Mouse (Mus musculus): ENCODE results near the gene Junb. TPM values are rescaled to one million over a fixed set of nuclear protein-coding genes. Genes with fewer than 3 reads are reported as not detected.

The Junb gene
- polyA plus RNA-seq, 1 experiment from 2014 or later: 10.1 TPM

- Histone ChIP-seq H3K4me1 (ENCODE audit: control insufficient read depth in 2 of 2, insufficient read depth in 2 of 2, low read length in 2 of 2) (peaks cover 7 to 17% of the 10 kb centered on the region in 2 experiments), H3K4me2 (ENCODE audit: low read length) (no peak overlapping the region), H3K27me3 (ENCODE audit: control insufficient read depth, insufficient read depth, low read length) (no peaks in the 10 kb centered on the region), H3K36me3 (ENCODE audit: control insufficient read depth, insufficient read depth, low read length) (peaks cover 71% of the 10 kb centered on the region), H3K27ac (replicated peaks in 1 of 2; ENCODE audit: control insufficient read depth in 1 of 2, insufficient read depth in 1 of 2, low read depth in 2 of 2, low read length in 2 of 2) (no peak overlapping the region), H3K4me3 (ENCODE audit: control insufficient read depth in 1 of 2, insufficient read depth in 1 of 2, low read depth in 1 of 2, low read length in 2 of 2) (no peak overlapping the region), H3K9ac (ENCODE audit: low read length) (no peak overlapping the region), H3K9me3 (ENCODE audit: control insufficient read depth, low read length) (no peaks in the 10 kb centered on the region)
- 97% methylated on average over 3 of the region's 3 CpGs for WGBS
- no peak for ATAC-seq (ENCODE audit: insufficient number of reproducible peaks, insufficient read depth, low FRiP score, low read depth)
Measured at GRCm38 (mm10) chr8:85021514-85022055, 43.1 kb upstream of the Junb start.

DNA sequence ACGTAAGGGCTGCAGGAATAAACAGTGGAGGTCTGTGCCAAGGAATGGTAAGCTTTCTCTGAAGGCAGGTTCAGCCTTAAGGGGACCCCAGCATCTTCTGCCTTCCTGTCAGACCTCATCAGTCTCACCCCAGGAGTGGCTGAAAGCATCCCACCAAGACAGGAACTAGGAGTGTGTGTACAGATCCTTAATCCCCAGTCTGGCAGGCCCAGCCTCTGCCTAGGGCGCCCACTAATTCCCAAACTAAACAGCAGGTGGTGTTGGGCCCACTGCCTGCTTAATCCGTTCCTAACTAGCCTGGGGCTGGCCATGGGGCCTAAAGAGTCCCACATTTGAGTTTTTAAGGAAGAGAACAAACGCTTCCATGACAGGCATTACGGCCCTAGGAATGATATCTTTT lies 38.7 kb upstream of the Junb start:
- Histone ChIP-seq H3K4me3 (ENCODE audit: control insufficient read depth in 1 of 2, insufficient read depth in 1 of 2, low read depth in 1 of 2, low read length in 2 of 2) (no peak overlapping the region), H3K9me3 (ENCODE audit: control insufficient read depth, low read length) (no peaks in the 10 kb centered on the region), H3K4me1 (ENCODE audit: control insufficient read depth in 2 of 2, insufficient read depth in 2 of 2, low read length in 2 of 2) (0 out of 4 replicates have a peak, but pooled peaks cover 0 to 3% of the 10 kb centered on the region in 2 experiments), H3K27me3 (ENCODE audit: control insufficient read depth, insufficient read depth, low read length) (peaks cover 29% of the 10 kb centered on the region), H3K4me2 (ENCODE audit: low read length) (no peak overlapping the region), H3K36me3 (ENCODE audit: control insufficient read depth, insufficient read depth, low read length) (peaks cover 52% of the 10 kb centered on the region), H3K27ac (replicated peaks in 1 of 2; ENCODE audit: control insufficient read depth in 1 of 2, insufficient read depth in 1 of 2, low read depth in 2 of 2, low read length in 2 of 2) (no peak overlapping the region), H3K9ac (ENCODE audit: low read length) (no peak overlapping the region)
- no peak for ATAC-seq (ENCODE audit: insufficient number of reproducible peaks, insufficient read depth, low FRiP score, low read depth)
- WGBS: 40% methylated on average over 5 of the region's 5 CpGs

GRCm38 (mm10) chr8:85016724-85017123 lies 38.2 kb upstream of the Junb start:
- H3K9ac ChIP-seq (ENCODE audit: low read length): no peak overlapping the region
- H3K36me3 ChIP-seq (ENCODE audit: control insufficient read depth, insufficient read depth, low read length): peaks cover 48% of the 10 kb centered on the region
- no peak for ATAC-seq (ENCODE audit: insufficient number of reproducible peaks, insufficient read depth, low FRiP score, low read depth)
- H3K4me1 ChIP-seq (ENCODE audit: control insufficient read depth in 2 of 2, insufficient read depth in 2 of 2, low read length in 2 of 2): 0 out of 4 replicates have a peak, but pooled peaks cover 0 to 3% of the 10 kb centered on the region in 2 experiments
- no peaks in the 10 kb centered on the region for H3K9me3 ChIP-seq (ENCODE audit: control insufficient read depth, low read length)
- no peak overlapping the region for H3K27ac ChIP-seq (replicated peaks in 1 of 2; ENCODE audit: control insufficient read depth in 1 of 2, insufficient read depth in 1 of 2, low read depth in 2 of 2, low read length in 2 of 2)
- 64% methylated on average over 10 of the region's 10 CpGs for WGBS
- H3K27me3 ChIP-seq (ENCODE audit: control insufficient read depth, insufficient read depth, low read length): peaks cover 32% of the 10 kb centered on the region
- H3K4me3 ChIP-seq (ENCODE audit: control insufficient read depth in 1 of 2, insufficient read depth in 1 of 2, low read depth in 1 of 2, low read length in 2 of 2): no peak overlapping the region
- H3K4me2 ChIP-seq (ENCODE audit: low read length): no peak overlapping the region

DNA sequence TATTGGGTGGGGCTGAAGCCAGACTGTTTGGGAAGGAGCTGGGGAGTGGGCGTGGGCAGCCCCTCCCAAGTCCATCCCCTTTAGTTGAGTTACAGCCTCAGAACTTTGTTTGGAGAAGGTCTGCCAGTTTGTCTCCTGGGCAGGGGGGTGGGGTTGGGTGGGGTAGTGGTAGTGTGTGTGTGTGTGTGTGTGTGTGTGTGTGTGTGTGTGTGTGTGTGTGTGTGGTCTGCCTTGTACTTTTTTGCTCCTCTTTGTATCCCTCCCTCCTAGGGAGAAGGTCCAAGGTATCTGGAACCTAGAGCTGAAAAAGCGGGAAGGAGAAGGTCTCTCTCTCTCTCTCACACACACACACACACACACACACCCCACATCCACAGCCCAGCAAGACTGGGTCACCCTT lies 35.9 kb upstream of the Junb start, which contains the start of gene Best2:
Gene Best2 (minus strand): TSS at position 101 of the 400 bp plus-strand sequence.
- peaks cover 25% of the 10 kb centered on the region for H3K36me3 ChIP-seq (ENCODE audit: control insufficient read depth, insufficient read depth, low read length)
- H3K4me2 ChIP-seq (ENCODE audit: low read length): peak within 1 kb of the TSS; percentile 59
- 0 out of 4 replicates have a peak, but pooled peaks cover 0 to 3% of the 10 kb centered on the region in 2 experiments for H3K4me1 ChIP-seq (ENCODE audit: control insufficient read depth in 2 of 2, insufficient read depth in 2 of 2, low read length in 2 of 2)
- H3K4me3 ChIP-seq (ENCODE audit: control insufficient read depth in 1 of 2, insufficient read depth in 1 of 2, low read depth in 1 of 2, low read length in 2 of 2): peak within 1 kb of the TSS; percentile 20 to 21
- no peak for ATAC-seq (ENCODE audit: insufficient number of reproducible peaks, insufficient read depth, low FRiP score, low read depth)
- no peaks in the 10 kb centered on the region for H3K9me3 ChIP-seq (ENCODE audit: control insufficient read depth, low read length)
- H3K9ac ChIP-seq (ENCODE audit: low read length): 0 out of 2 replicates have a peak within 1 kb of the TSS, but pooled peaks have one; percentile 14
- 45% methylated on average over 2 of the region's 2 CpGs for WGBS
- peaks cover 48% of the 10 kb centered on the region for H3K27me3 ChIP-seq (ENCODE audit: control insufficient read depth, insufficient read depth, low read length)
- H3K27ac ChIP-seq (replicated peaks in 1 of 2; ENCODE audit: control insufficient read depth in 1 of 2, insufficient read depth in 1 of 2, low read depth in 2 of 2, low read length in 2 of 2): no peak within 1 kb of the TSS

DNA sequence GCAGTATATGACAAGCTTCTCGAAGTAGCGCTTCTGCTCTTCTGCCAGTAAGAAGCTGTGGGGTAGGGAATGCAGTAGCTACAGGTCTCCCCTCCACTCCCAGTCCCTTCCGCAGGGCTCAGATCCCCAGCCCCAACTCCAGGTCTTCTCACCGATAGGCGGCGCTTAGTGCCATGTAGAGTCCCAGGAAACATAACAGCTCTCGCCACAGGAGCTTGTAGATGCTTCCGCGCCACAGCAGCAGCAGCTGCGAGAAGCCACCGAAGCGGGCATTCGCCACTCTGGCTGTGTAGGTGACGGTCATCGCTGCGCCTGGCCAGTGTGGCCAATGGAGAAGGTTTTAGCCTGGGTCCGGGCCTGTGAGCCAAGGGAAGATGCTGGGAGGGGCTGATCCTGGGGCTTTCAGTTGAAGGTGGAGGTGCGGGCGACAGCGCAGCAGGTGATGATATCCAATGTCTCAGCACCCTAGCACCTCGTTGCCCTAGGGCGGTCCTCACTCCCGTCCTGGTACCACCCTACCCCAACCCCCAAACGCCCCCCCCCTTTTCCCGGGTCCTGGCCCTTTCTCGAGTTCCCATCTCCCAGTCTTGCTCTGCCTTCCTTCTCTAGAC lies 34.8 kb upstream of the Junb start:
- Histone ChIP-seq H3K4me2 (ENCODE audit: low read length) (peak overlapping the region; percentile 59), H3K9me3 (ENCODE audit: control insufficient read depth, low read length) (no peaks in the 10 kb centered on the region), H3K9ac (ENCODE audit: low read length) (0 out of 2 replicates have a peak overlapping the region, but pooled peaks have one; percentile 14), H3K27me3 (ENCODE audit: control insufficient read depth, insufficient read depth, low read length) (peaks cover 59% of the 10 kb centered on the region), H3K27ac (replicated peaks in 1 of 2; ENCODE audit: control insufficient read depth in 1 of 2, insufficient read depth in 1 of 2, low read depth in 2 of 2, low read length in 2 of 2) (no peak overlapping the region), H3K4me1 (ENCODE audit: control insufficient read depth in 2 of 2, insufficient read depth in 2 of 2, low read length in 2 of 2) (0 out of 4 replicates have a peak, but pooled peaks cover 0 to 3% of the 10 kb centered on the region in 2 experiments), H3K4me3 (ENCODE audit: control insufficient read depth in 1 of 2, insufficient read depth in 1 of 2, low read depth in 1 of 2, low read length in 2 of 2) (peak overlapping the region; percentile 20 to 21), H3K36me3 (ENCODE audit: control insufficient read depth, insufficient read depth, low read length) (peaks cover 14% of the 10 kb centered on the region)
- WGBS: 4% methylated on average over 25 of the region's 26 CpGs
- ATAC-seq (ENCODE audit: insufficient number of reproducible peaks, insufficient read depth, low FRiP score, low read depth): no peak

GRCm38 (mm10) chr8:85011242-85011641 lies 32.7 kb upstream of the Junb start:
- Histone ChIP-seq H3K9me3 (ENCODE audit: control insufficient read depth, low read length) (no peaks in the 10 kb centered on the region), H3K27me3 (ENCODE audit: control insufficient read depth, insufficient read depth, low read length) (peaks cover 75% of the 10 kb centered on the region)
- 11% methylated on average over 28 of the region's 28 CpGs for WGBS

DNA sequence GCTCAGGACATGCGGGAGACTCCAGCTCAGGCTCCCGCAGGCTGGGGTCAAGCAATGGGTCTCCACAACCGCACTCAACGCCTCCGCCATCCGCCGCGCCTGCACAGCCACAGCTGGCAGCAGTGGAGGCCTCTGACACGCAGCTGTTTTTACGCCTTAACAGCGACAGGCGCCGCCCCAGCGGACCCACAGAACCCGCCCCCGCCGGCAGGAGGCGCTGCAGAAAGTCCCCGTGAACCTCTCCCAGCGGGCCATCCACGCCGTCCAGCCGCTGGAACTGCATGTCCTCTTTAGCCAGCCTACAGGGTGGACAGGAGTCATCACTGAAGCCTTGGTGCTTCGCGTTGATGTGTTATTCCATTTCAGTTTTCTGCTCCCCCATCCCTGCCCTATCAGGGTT lies 29.2 kb upstream of the Junb start:
- WGBS: 10% methylated on average over 25 of the region's 25 CpGs
- H3K4me3 ChIP-seq (ENCODE audit: control insufficient read depth in 1 of 2, insufficient read depth in 1 of 2, low read depth in 1 of 2, low read length in 2 of 2): no peak overlapping the region
- H3K9me3 ChIP-seq (ENCODE audit: control insufficient read depth, low read length): no peaks in the 10 kb centered on the region
- H3K4me1 ChIP-seq (ENCODE audit: control insufficient read depth in 2 of 2, insufficient read depth in 2 of 2, low read length in 2 of 2): no peaks in the 10 kb centered on the region
- H3K4me2 ChIP-seq (ENCODE audit: low read length): no peak overlapping the region
- no peak for ATAC-seq (ENCODE audit: insufficient number of reproducible peaks, insufficient read depth, low FRiP score, low read depth)
- no peaks in the 10 kb centered on the region for H3K36me3 ChIP-seq (ENCODE audit: control insufficient read depth, insufficient read depth, low read length)
- no peak overlapping the region for H3K27ac ChIP-seq (replicated peaks in 1 of 2; ENCODE audit: control insufficient read depth in 1 of 2, insufficient read depth in 1 of 2, low read depth in 2 of 2, low read length in 2 of 2)
- peaks cover 57% of the 10 kb centered on the region for H3K27me3 ChIP-seq (ENCODE audit: control insufficient read depth, insufficient read depth, low read length)
- no peak overlapping the region for H3K9ac ChIP-seq (ENCODE audit: low read length)

More at GRCm38 (mm10) chr8:85011242-85011641, 32.7 kb upstream of the Junb start:
- H3K36me3 ChIP-seq (ENCODE audit: control insufficient read depth, insufficient read depth, low read length): no peaks in the 10 kb centered on the region
- no peak overlapping the region for H3K9ac ChIP-seq (ENCODE audit: low read length)
- H3K4me3 ChIP-seq (ENCODE audit: control insufficient read depth in 1 of 2, insufficient read depth in 1 of 2, low read depth in 1 of 2, low read length in 2 of 2): no peak overlapping the region
- 0 out of 4 replicates have a peak, but pooled peaks cover 0 to 3% of the 10 kb centered on the region in 2 experiments for H3K4me1 ChIP-seq (ENCODE audit: control insufficient read depth in 2 of 2, insufficient read depth in 2 of 2, low read length in 2 of 2)
- H3K4me2 ChIP-seq (ENCODE audit: low read length): no peak overlapping the region
- no peak for ATAC-seq (ENCODE audit: insufficient number of reproducible peaks, insufficient read depth, low FRiP score, low read depth)
- H3K27ac ChIP-seq (replicated peaks in 1 of 2; ENCODE audit: control insufficient read depth in 1 of 2, insufficient read depth in 1 of 2, low read depth in 2 of 2, low read length in 2 of 2): no peak overlapping the region
